ENCODE assay signal across 12 mouse cellular contexts in genomic region chr19:57028327-57029179, GRCm38 (mm10). TPM values are rescaled to one million over a fixed set of nuclear protein-coding genes. Genes with fewer than 3 reads are reported as not detected.
DNase-seq lines count a peak whose midpoint lies in the region; ATAC-seq and TF ChIP-seq lines count a peak whose summit lies in the region.
"Had no signal": no experiment of that assay in that cellular context is flagged by ENCODE, and none has a peak within 500 bp of the region (broad histone marks: within the 10 kb centered on the region; RNA-seq: fewer than 3 reads in every experiment).

No protein-coding gene starts in this region.

- WGBS in kidney, adult 2 months = 61% methylated on average over 8 of the region's 8 CpGs
- 67% methylated on average over 8 of the region's 8 CpGs for WGBS in kidney, embryonic 16.5 days
- 28% methylated on average over 8 of the region's 8 CpGs for WGBS in lung, adult 2 months
- 69% methylated on average over 8 of the region's 8 CpGs for WGBS in limb, embryonic 10.5 days

- no peak for TF ChIP-seq POLR2A in kidney, adult 2 months (IDR thresholded peaks at IDR 0.05; ENCODE audit: low read depth, low read length)
- no peak for TF ChIP-seq POLR2A in ES-Bruce4 (IDR thresholded peaks at IDR 0.05; ENCODE audit: insufficient read depth, low read length)
- TF ChIP-seq POLR2A in lung, adult 2 months (IDR thresholded peaks at IDR 0.05; ENCODE audit: borderline replicate concordance, extremely low read depth, low read depth, low read length) = 0 out of 2 replicates have a peak, but pooled peaks have one; percentile 1

- peaks cover 6% of the 10 kb centered on the region for H3K9me3 ChIP-seq in kidney, embryonic 16.5 days (ENCODE audit: low read length)
- H3K9me3 ChIP-seq in ES-Bruce4 (replicated peaks; ENCODE audit: control insufficient read depth, insufficient read depth, low read length, poor library complexity, severe bottlenecking) = no peaks in the 10 kb centered on the region
- no peaks in the 10 kb centered on the region; the same call in 1 of the 2 replicates for H3K9me3 ChIP-seq in limb, embryonic 10.5 days (replicated peaks)

- TF ChIP-seq EP300 in ES-Bruce4 (IDR thresholded peaks at IDR 0.05; ENCODE audit: insufficient read depth, low read depth, low read length) = peak; percentile 65; the same call in 1 of the 2 replicates

- H3K4me1 ChIP-seq in kidney, adult 2 months (ENCODE audit: control insufficient read depth, insufficient read depth, low read length) = no peaks in the 10 kb centered on the region
- 0 out of 2 replicates have a peak, but pooled peaks cover 4% of the 10 kb centered on the region for H3K4me1 ChIP-seq in kidney, embryonic 16.5 days (ENCODE audit: insufficient read depth, low read length)
- H3K4me1 ChIP-seq in ES-Bruce4 (ENCODE audit: control insufficient read depth, insufficient read depth, low read length) = peaks cover 4% of the 10 kb centered on the region
- peaks cover 24% of the 10 kb centered on the region for H3K4me1 ChIP-seq in lung, adult 2 months (ENCODE audit: control insufficient read depth, insufficient read depth, low read length)
- no peaks in the 10 kb centered on the region for H3K4me1 ChIP-seq in limb, embryonic 10.5 days

- H3K36me3 ChIP-seq in kidney, adult 2 months (ENCODE audit: control insufficient read depth, insufficient read depth, low read length) = no peaks in the 10 kb centered on the region
- no peaks in the 10 kb centered on the region for H3K36me3 ChIP-seq in kidney, embryonic 16.5 days (ENCODE audit: insufficient read depth, low read length)
- no peaks in the 10 kb centered on the region for H3K36me3 ChIP-seq in ES-Bruce4 (ENCODE audit: control insufficient read depth, insufficient read depth, low read length, poor library complexity, severe bottlenecking)
- no peaks in the 10 kb centered on the region for H3K36me3 ChIP-seq in limb, embryonic 10.5 days
- H3K36me3 ChIP-seq: midbrain, embryonic 13.5 days had no signal

- H3K4me2 ChIP-seq in kidney, embryonic 16.5 days (replicated peaks; ENCODE audit: low read depth, low read length) = no peak overlapping the region
- H3K4me2 ChIP-seq: midbrain, embryonic 13.5 days had no signal

- H3K27ac ChIP-seq in kidney, adult 2 months (ENCODE audit: insufficient read depth, low read depth, low read length) = peak overlapping the region; percentile 37; the same call in 1 of the 2 replicates
- H3K27ac ChIP-seq in kidney, embryonic 16.5 days (ENCODE audit: low read length) = no peak overlapping the region
- H3K27ac ChIP-seq in ES-Bruce4 (ENCODE audit: insufficient read depth, low read length) = peak overlapping the region; percentile 34; the same call in 1 of the 2 replicates
- H3K27ac ChIP-seq in limb, embryonic 10.5 days = no peak overlapping the region
- H3K27ac ChIP-seq: midbrain, embryonic 13.5 days had no signal

- DNase-seq in kidney, adult 2 months = peak; percentile 69
- DNase-seq in adipocyte (ENCODE audit: low spot score) = peak; percentile 79
- peak; percentile 23 for DNase-seq in lung, adult 2 months
- no peak for DNase-seq in left cerebral cortex, postnatal 36 days (ENCODE audit: low spot score in 2 of 2)
- DNase-seq in limb, embryonic 10.5 days (ENCODE audit: low spot score) = no peak
- DNase-seq: cerebellum, postnatal 25 days; layer of hippocampus, adult 9-11 months had no signal

- intact Hi-C loops in left cerebral cortex, postnatal 36 days (cut with DNase I) = no loop called here

- H3K27me3 ChIP-seq in kidney, adult 2 months (replicated peaks; ENCODE audit: control insufficient read depth, insufficient read depth, low read length) = no peaks in the 10 kb centered on the region
- no peaks in the 10 kb centered on the region for H3K27me3 ChIP-seq in kidney, embryonic 16.5 days (ENCODE audit: insufficient read depth, low read length)
- H3K27me3 ChIP-seq in ES-Bruce4 (ENCODE audit: control insufficient read depth, insufficient read depth, low read length, poor library complexity, severe bottlenecking) = no peaks in the 10 kb centered on the region
- H3K27me3 ChIP-seq in limb, embryonic 10.5 days (ENCODE audit: low read depth, poor library complexity, severe bottlenecking) = no peaks in the 10 kb centered on the region
- H3K27me3 ChIP-seq: midbrain, embryonic 13.5 days had no signal

- TF ChIP-seq CTCF in kidney, adult 2 months (conservative IDR thresholded peaks at IDR 0.05; ENCODE audit: insufficient read depth, insufficient read length, low read depth, low read length) = no peak
- no peak for TF ChIP-seq CTCF in ES-Bruce4 (IDR thresholded peaks at IDR 0.05; ENCODE audit: low read depth, low read length)
- peak; percentile 22; the same call in 1 of the 2 replicates for TF ChIP-seq CTCF in lung, adult 2 months (IDR thresholded peaks at IDR 0.05; ENCODE audit: insufficient read depth, low read length)

- H3K4me3 ChIP-seq in kidney, adult 2 months (ENCODE audit: insufficient read depth, low read depth, low read length) = no peak overlapping the region
- H3K4me3 ChIP-seq in kidney, embryonic 16.5 days (ENCODE audit: low read length) = no peak overlapping the region
- no peak overlapping the region for H3K4me3 ChIP-seq in ES-Bruce4 (ENCODE audit: low read depth, low read length)
- no peak overlapping the region for H3K4me3 ChIP-seq in lung, adult 2 months (replicated peaks; ENCODE audit: extremely low read depth, low read depth, low read length)
- H3K4me3 ChIP-seq in limb, embryonic 10.5 days = no peak overlapping the region
- H3K4me3 ChIP-seq: erythroblast, embryonic 14.5 days; midbrain, embryonic 13.5 days had no signal

- no peak for ATAC-seq in kidney, embryonic 16.5 days (ENCODE audit: low FRiP score, low TSS enrichment)
- no peak for ATAC-seq in megakaryocyte, adult 5-6 weeks (ENCODE audit: poor library complexity, severe bottlenecking)
- ATAC-seq: midbrain, embryonic 13.5 days had no signal

- H3K9ac ChIP-seq in kidney, embryonic 16.5 days (replicated peaks; ENCODE audit: low read length) = no peak overlapping the region
- H3K9ac ChIP-seq in ES-Bruce4 (ENCODE audit: low read depth, poor library complexity, severe bottlenecking) = no peak overlapping the region
- H3K9ac ChIP-seq: midbrain, embryonic 13.5 days had no signal

RNA-seq across cellular contexts. Expression of gene Afap1l2, which starts 20.5 kb away (rescaled TPM):
- polyA plus RNA-seq in kidney, adult 2 months (2012; rRNA removed) = 9.2 and 10.1 TPM in 2 replicates
- polyA plus RNA-seq in kidney, embryonic 16.5 days (2015; fragmentation: Nextera tagmentation; extraction: Ambion mirVana) = 22.0 and 22.3 TPM in 2 replicates
- polyA plus RNA-seq in ES-Bruce4 (2011; ENCODE audit: insufficient read depth, insufficient read length, low read depth, missing spikeins) = 13.1 and 17.3 TPM in 2 replicates
- 7.0 and 10.0 TPM in 2 replicates for polyA plus RNA-seq in lung, adult 2 months (2012; rRNA removed)
- not detected in 2 replicates for total RNA-seq in megakaryocyte, adult 5-6 weeks (2015)
- not detected in 2 replicates for total RNA-seq in megakaryocyte, adult 5-6 weeks (2017)
- 10 to 100 TPM in 1 of 2 experiments, 1 to 10 TPM in 1; 6.7 to 10.2 TPM for total RNA-seq in left cerebral cortex, postnatal 36 days (2021)
- 0.51 and 1.1 TPM in 2 replicates for polyA plus RNA-seq in limb, embryonic 10.5 days (2016; fragmentation: Nextera tagmentation; extraction: Ambion mirVana)
- polyA plus RNA-seq: erythroblast, embryonic 14.5 days had no signal

Comparison
In these comparisons a context has a peak if more than half of its experiments do, and no peak if none do; other contexts are left out.
1. H3K27ac ChIP-seq: peak in kidney, adult 2 months (single experiment) and ES-Bruce4 (single experiment); none in kidney, embryonic 16.5 days (single experiment) and limb, embryonic 10.5 days (single experiment).
2. DNase-seq: peak in kidney, adult 2 months (single experiment), adipocyte (single experiment) and lung, adult 2 months (single experiment); none in left cerebral cortex, postnatal 36 days (0 of 2) and limb, embryonic 10.5 days (single experiment).